Mouse (Mus musculus) ES-E14 (cell line): ENCODE results near the gene Def8.

ENCODE experiments used
- CHD2 ChIP-seq: IDR thresholded peaks from 2 replicates; pipeline ENCODE4 v1.6.1; 2014; ENCODE audit warnings: mild to moderate bottlenecking, low read depth, low read length, inconsistent platforms
- HCFC1 ChIP-seq: IDR thresholded peaks from 2 replicates; pipeline ENCODE4 v1.6.1; 2012; ENCODE audit warnings: low read length, inconsistent platforms, borderline replicate concordance; ENCODE audit not compliant: insufficient read depth
- MAFK ChIP-seq: IDR thresholded peaks from 2 replicates; pipeline ENCODE4 v1.6.1; 2014; ENCODE audit warnings: mild to moderate bottlenecking, low read depth, low read length, inconsistent platforms; ENCODE audit not compliant: insufficient read depth
- ZC3H11A ChIP-seq: IDR thresholded peaks from 2 replicates; pipeline ENCODE4 v1.6.1; 2012; ENCODE audit warnings: low read depth, mild to moderate bottlenecking, inconsistent platforms, low read length, borderline replicate concordance
- ZNF384 ChIP-seq: IDR thresholded peaks from 2 replicates; pipeline ENCODE4 v1.6.1; 2012; ENCODE audit warnings: low read depth, low read length, inconsistent platforms

DNA sequence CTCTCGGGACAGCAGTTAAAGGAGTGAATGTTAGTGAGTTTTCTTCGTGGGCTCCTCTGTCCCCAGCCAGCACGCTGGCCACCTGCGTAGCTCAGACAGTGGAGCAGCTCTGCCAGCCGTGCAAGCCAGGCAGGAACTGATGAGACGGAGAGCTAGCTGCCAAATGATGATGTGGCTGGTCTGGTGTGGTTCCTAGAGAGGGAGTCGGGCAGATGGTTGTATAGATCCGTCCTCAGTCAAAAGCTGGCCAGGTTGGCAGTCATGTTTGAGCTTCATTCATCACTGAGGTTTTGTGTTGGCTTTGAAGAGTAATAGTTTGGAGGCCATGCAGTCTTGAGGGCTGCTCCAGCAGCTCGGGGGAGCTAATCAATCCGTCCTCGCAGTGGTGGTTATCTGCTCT is 75.6 kb downstream of the Def8 start:
- TF ChIP-seq CHD2, result no peak
- no peak for TF ChIP-seq ZNF384
- no peak for TF ChIP-seq MAFK
- no peak for TF ChIP-seq HCFC1
- TF ChIP-seq ZC3H11A, result no peak
